Mouse (Mus musculus) layer of hippocampus, adult 2 months (tissue): ENCODE data around the gene Slc2a13. TPM values are rescaled to one million over a fixed set of nuclear protein-coding genes. Genes with fewer than 3 reads are reported as not detected.

ENCODE experiments used
- DNase-seq, 2 experiments: peaks; one replicate each; pipeline ENCODE4 v3.0.0; 2022; ENCODE audit warnings: low spot score in 2 of 2
- H3K27ac ChIP-seq: fragments of 200-600 bp; 2 replicates; pipeline ENCODE4 v1.8.1; 2022
- H3K4me3 ChIP-seq: fragments of 200-600 bp; 2 replicates; pipeline ENCODE4 v1.8.1; 2022; ENCODE audit warnings: mild to moderate bottlenecking
- CTCF ChIP-seq: fragments of 200-600 bp; conservative IDR thresholded peaks from 2 replicates; pipeline ENCODE4 v1.8.1; 2022; ENCODE audit warnings: antibody characterized with exemption, mild to moderate bottlenecking, moderate library complexity
- total RNA-seq, 2 experiments: library from RNA; stranded (reverse); gene quantifications; 2 replicates each; pipeline ENCODE4 v1.2.3; 2021

The Slc2a13 gene
- total RNA-seq, 2 experiments from 2014 or later, result 66.8 to 71.7 TPM

DNA sequence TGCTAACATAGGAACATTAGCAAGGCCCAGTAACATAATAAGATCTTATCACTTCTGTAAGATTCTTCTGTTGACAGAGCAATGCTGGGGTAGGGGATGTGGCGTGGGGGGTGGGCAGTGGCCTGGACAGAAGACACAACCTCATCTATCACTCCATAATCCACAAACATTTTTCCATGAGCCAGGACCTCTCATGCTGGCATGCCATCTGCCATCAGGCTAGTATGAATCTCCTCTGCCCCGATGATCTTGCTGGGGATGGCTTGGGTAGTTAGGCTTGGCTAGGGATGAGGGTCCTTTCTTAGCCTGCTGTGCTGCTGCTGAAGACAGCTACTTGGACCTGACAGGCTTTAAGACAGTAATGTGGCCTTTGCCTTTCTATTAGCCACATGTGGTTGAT is 190.5 kb downstream of the Slc2a13 start:
- no peak overlapping the region for H3K27ac ChIP-seq
- no peak for TF ChIP-seq CTCF
- H3K4me3 ChIP-seq, result no peak overlapping the region
- DNase-seq, result no peak

DNA sequence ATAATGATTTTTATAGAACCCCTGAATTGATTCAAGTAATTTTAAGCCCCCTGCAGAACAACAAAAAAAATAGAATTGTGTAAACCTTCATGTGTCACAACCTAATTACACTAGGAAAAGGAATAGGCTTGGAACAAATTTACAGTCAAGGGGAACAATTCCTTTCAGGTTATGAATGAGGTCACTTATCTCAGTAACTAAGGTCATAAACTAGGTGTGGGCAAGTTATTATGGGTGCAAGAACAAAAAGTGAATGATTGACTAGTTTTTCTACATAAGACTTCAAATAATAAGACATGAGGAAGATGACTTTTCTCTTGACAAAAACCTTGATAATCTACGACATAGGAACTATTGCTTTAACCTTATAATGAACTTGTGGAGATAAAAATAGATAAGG is 191.2 kb downstream of the Slc2a13 start:
- Histone ChIP-seq H3K27ac (no peak overlapping the region), H3K4me3 (no peak overlapping the region)
- no peak for TF ChIP-seq CTCF
- DNase-seq, result no peak

DNA sequence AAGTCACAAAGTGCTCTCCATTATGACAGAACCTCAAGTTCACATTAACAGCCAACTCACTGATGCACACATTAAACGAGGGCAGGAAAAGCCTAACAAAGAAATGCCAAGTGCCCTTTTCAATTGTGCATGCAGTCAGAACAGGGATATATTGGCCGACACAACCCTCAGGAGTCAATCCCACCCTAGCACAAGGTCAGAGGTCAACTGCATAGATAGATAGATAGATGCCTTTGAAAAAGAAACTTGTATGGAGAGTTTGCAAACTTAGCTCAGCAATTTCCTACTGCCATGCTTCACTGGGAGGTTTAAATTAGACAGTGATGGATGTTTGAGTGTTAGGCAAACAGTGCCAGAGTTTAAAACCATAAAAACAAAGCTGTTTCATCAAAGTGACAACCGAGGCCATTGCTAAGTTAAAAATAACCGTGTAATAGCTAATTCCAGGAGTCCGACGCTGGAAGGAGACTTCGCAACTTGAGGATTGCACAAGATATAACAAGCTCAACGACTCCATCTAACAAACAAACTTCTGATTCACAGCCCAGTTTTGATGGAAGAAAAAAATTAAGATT is 194.2 kb downstream of the Slc2a13 start:
- Histone ChIP-seq H3K27ac (peak overlapping the region; percentile 1; the same call in 1 of the 2 replicates), H3K4me3 (no peak overlapping the region)
- TF ChIP-seq CTCF, result no peak
- no peak for DNase-seq

DNA sequence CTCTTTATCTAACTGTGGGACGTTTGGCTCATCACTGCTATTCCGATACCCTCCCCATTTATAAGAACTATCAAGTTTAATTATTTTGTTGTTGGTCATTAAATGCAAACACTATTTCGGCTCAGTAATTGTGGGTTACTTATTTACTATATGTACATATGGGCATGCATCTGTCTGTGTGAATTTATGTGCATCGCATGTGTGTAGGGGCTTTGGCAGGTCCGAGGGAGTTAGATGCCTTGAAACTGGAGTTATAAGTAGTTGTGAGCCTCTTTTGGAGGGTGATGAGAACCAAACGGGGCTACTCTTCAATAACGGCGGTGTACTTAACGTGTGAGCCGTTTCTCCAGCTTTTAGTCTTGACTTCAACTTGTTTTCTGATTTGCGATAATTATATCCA is 195.5 kb downstream of the Slc2a13 start:
- TF ChIP-seq CTCF, result no peak
- DNase-seq, result no peak
- H3K4me3 ChIP-seq, result peak overlapping the region; percentile 45
- H3K27ac ChIP-seq, result peak overlapping the region; percentile 74

DNA sequence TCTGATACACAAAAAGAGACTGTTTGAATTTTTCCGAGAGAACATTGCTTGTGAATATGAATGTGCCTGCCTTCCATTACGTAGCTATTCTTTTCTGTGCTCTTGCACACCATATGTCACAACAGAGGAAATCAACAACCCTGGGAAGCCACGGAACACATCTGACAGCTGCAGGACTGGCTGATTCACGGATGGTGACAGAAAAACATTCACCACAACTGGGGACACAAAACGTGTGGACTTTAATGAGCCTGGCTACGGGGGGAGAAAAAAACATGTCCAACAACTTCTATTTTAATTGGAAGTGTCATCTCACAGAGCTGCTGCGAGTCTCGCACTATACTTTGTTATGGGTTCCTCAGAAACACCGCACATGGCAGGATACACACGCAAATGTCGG is 196.0 kb downstream of the Slc2a13 start:
- no peak for TF ChIP-seq CTCF
- Histone ChIP-seq H3K4me3 (peak overlapping the region; percentile 45), H3K27ac (peak overlapping the region; percentile 74)
- DNase-seq, result peak; percentile 24 to 69

DNA sequence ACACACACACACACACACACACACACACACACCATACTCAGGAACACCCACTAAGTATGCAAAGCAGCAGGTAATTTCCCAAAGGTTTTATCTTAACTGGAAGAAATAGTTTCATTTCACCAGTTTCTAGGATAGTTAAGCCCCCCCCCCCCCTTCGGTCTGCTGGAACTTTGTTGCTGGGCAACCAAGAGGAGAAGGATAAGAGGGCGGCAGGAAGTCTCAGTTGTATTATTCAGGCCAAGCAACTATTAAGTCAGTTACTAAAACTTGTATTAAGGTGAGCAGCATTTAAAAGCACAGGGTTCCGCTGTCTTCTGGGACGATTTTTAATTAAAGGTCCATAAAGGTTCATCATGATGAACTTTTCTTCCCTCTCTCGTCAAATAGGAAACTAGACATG is 198.6 kb downstream of the Slc2a13 start:
- DNase-seq, result no peak
- no peak for TF ChIP-seq CTCF
- Histone ChIP-seq H3K27ac (no peak overlapping the region), H3K4me3 (no peak overlapping the region)

DNA sequence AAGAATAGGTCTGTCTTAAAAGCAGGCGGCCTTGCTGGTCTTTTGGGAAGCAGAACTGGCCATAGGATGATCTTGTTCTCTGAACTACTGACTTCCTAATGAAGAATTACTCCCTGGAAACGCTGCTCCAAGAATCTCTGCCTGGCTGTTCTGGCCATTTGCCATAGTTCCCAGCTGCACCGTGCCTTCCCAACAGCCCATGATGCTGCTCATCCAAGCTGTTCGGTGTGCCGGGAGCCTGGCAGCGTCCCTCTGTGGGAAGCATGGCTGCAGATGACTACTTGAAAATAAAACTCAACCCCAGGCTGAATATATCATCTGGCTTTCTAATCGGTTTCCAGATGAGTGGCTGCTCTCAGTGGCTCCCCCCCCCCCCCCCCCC is 199.9 kb downstream of the Slc2a13 start:
- Histone ChIP-seq H3K4me3 (no peak overlapping the region), H3K27ac (peak overlapping the region; percentile 83)
- peak; percentile 89 for DNase-seq
- no peak for TF ChIP-seq CTCF

DNA sequence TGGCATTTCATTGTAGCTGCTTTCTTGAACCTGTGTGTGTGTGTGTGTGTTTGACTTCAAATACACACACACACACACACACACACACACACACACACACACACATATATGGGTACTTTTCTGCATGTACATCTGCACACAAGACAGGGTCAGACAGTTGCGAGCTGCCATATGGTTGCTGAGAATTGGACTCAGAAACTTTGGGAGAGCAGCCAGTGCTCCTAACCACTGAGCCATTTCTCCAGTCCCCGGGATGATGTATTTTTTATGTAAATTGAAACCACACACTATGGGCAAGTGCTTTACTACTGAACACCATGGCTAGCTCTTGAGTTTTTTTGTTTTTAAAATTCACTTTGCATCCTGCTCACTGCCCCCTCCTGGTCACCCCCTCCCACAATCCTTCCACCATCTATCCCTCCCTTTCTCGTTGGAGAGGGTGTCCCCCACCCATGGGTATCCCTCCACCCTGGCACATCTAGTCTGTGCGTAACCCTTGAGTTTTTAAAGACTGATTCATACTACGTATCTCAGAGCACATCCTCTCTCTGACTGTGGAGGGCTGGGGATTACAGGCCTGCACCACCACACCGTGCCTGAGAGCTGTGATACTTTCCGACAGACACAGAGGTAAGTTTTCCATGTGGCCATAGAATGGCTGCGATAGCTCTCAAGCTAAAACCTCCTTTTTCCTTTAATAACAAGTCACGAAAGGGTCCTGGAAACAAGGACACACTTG is 200.4 kb downstream of the Slc2a13 start:
- DNase-seq, result no peak
- Histone ChIP-seq H3K27ac (peak overlapping the region; percentile 83), H3K4me3 (no peak overlapping the region)
- TF ChIP-seq CTCF, result no peak

DNA sequence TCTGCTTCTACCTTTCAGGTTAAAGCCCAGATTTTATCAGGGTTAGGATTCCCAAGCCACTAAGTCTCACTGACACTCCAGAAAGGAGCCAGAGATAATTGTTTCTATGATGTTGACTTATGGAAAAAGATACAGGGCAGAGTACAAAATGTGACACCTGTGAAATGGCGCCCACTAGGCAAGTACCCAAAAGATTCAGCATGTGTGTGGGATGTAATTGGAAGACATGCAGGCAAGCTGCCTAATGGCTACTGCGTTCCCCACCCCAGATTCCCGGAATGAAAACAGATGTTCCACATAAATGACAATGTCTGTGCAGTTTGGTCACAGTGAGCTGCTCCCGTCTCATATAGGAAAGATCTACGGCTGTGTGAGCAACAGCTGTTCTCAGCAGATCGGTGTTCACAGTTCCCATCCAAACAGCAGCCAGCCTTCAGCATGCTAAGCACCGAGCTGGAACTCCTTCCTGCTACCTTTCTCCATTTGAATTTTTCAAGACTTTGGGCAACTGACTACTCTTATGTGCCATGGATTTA is 201.1 kb downstream of the Slc2a13 start:
- no peak overlapping the region for H3K4me3 ChIP-seq
- DNase-seq, result no peak
- TF ChIP-seq CTCF, result no peak
- H3K27ac ChIP-seq, result peak overlapping the region; percentile 83

DNA sequence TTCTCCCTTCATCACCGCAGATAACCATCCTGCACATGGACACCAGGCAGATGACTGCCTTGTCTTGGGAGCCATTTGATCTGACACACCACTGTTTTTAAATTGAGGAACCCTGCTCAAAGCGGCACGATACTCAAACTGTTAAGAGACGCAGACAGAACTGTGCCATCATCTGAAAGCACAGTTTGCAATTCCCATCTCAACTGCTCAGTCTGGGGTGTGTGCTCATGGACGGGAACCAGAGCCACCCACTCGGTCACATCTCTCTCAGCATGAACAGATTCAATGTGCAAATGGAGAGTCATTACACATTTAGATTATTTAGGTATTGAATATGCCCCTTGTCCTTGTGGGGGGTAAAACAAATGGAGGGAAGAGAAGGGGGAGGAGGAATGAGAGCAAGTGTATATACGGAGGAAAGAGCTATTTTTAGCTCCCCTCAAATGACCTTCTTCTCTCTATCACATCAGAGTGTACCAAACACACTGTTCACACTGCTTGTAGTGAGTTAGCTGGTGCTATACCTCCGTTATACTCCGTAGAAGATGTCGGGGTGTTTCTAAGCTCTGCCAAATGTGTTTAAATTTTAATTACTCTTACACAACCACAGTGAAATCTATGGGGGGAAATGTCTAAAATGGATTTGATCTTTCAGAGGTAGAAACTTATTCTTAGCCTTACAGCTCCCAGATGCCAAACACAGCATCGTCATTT is 203.2 kb downstream of the Slc2a13 start:
- Histone ChIP-seq H3K27ac (peak overlapping the region; percentile 83), H3K4me3 (no peak overlapping the region)
- DNase-seq, result peak; percentile 38 to 44
- no peak for TF ChIP-seq CTCF

DNA sequence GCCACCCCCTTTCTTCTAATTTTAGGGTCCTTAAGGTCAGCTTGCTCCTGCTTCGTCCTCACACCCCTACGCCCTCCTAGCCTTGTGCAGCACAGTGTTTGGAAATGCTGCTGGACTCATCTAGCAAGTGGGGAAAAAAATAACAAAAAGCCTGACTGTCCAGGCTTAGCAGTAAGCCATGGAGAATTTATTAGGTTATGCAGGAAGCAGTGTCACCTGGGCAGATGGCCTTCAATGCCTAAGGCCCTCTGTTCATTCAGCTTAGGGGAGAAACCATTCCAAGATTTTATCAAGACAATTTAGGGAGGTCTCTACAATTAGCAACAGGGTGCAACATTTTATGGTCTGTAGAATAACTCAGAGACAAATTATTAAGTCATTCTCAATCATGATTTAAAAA is 212.6 kb downstream of the Slc2a13 start:
- peak overlapping the region; percentile 32; the same call in 1 of the 2 replicates for H3K27ac ChIP-seq
- no peak for TF ChIP-seq CTCF
- DNase-seq, result no peak
- no peak overlapping the region for H3K4me3 ChIP-seq

DNA sequence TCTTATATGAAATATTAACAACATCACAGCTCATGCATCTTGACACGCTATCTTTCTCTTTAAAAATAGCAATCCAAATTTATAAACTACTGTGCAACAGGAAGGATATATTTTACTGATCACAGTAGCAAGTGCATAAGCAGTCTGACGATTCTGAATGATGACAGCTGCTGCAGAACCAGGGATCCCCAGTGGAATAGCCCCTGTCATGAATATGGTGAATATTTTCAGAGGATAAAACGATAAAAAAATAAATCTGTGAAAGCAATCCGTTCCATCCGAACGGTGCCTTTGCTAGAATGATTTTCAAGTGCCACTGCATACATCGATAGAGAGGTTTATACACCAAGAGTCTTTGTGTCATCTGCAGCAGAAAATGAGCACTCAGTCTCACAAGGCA is 222.1 kb downstream of the Slc2a13 start:
- peak in 1 of 2 experiments; percentile 12 for DNase-seq
- no peak for TF ChIP-seq CTCF
- Histone ChIP-seq H3K4me3 (no peak overlapping the region; the same call in 1 of the 2 replicates), H3K27ac (peak overlapping the region; percentile 49)

DNA sequence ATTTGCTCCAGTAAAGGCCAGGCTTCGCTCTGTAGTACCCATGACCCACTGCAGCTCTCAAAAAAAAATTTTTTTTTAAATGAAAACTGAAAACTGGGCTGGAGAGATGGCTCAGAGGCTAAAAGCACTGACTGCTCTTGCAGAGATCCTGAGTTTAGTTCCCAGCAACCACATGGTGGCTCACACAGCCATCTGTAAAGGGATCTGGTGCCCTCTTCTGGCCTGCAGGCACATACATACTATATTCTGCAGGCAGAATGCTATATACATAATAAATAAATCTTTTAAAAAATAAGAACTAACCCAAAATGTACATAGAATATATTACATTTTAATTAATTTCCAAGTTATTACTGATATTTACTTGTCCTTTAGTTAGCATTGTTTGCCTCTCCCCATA is 234.7 kb downstream of the Slc2a13 start:
- H3K4me3 ChIP-seq, result no peak overlapping the region
- DNase-seq, result no peak
- no peak overlapping the region for H3K27ac ChIP-seq
- TF ChIP-seq CTCF, result peak; percentile 61
